Mouse (Mus musculus): ENCODE measurements around the gene Dicer1. TPM values are rescaled to one million over a fixed set of nuclear protein-coding genes. Genes with fewer than 3 reads are reported as not detected.

The Dicer1 gene
- polyA plus RNA-seq, 1 experiment, result 7.3 TPM

DNA sequence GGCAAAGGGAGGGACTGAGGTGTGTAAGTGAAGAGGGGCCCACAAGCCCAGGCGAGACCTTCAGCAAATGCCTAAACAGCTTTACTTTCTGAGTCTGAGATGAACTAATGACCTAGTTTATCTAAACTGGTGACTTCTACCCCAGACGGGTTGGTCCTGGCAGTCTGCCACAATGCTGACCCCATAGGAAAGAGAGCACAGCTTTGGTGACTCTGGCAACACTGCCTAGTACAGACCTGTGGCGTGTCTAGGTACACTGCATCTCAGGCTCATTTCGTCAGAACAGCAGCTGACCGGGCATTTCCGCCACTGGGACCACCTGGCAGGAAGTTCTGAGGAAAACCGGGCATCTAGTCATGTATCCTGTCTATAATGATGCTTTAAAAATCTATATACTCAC, 61.3 kb downstream of the Dicer1 start:
- TF ChIP-seq MYOD1 (IDR thresholded peaks at IDR 0.05; ENCODE audit: control insufficient read depth, insufficient read length, low read depth) (no peak), CTCF (IDR thresholded peaks at IDR 0.05; ENCODE audit: control insufficient read depth, insufficient read depth, insufficient read length) (no peak), MAX (IDR thresholded peaks at IDR 0.05) (no peak), MYOG (IDR thresholded peaks at IDR 0.05; ENCODE audit: control insufficient read depth, extremely low read depth, insufficient read length) (no peak), CEBPB (IDR thresholded peaks at IDR 0.05; ENCODE audit: low read depth) (no peak), FOSL1 (IDR thresholded peaks at IDR 0.05; ENCODE audit: insufficient read depth, low read length, poor library complexity, severe bottlenecking) (no peak), USF1 (IDR thresholded peaks at IDR 0.05; ENCODE audit: low read depth) (no peak)
- Histone ChIP-seq H3K36me3 (ENCODE audit: control insufficient read depth, insufficient read depth) (peaks cover 52% of the 10 kb centered on the region), H3K27me3 (ENCODE audit: control insufficient read depth, insufficient read depth, insufficient read length) (no peaks in the 10 kb centered on the region), H3K4me3 (ENCODE audit: insufficient read depth, poor library complexity, severe bottlenecking) (no peak overlapping the region), H3ac (ENCODE audit: control insufficient read depth, insufficient read length, low read depth) (no peak overlapping the region), H3K79me2 (ENCODE audit: control insufficient read depth, insufficient read depth) (no peaks in the 10 kb centered on the region), H3K79me3 (ENCODE audit: low read depth) (peaks cover under 1% of the 10 kb centered on the region)

DNA sequence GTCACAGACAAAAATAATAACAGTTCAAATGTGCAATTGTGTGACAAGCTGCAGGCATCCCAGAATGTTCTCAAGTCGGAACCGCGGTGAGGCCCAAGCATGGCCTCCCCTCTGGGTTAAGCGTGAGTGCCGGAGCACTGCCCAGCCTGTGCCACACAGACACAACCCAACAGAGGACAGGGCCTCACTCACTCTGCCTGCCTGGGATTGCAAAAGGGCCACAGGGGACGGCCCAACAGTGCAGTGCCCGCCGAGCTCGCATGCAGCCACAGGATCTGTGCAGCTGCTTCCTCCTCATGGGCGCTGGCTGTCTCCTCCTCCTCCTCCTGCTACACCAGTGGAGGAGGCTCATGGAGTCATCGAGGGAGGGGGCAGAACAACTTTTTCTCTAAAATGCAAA, 62.9 kb downstream of the Dicer1 start:
- Histone ChIP-seq H3ac (ENCODE audit: control insufficient read depth, insufficient read length, low read depth) (no peak overlapping the region), H3K27me3 (ENCODE audit: control insufficient read depth, insufficient read depth, insufficient read length) (no peaks in the 10 kb centered on the region), H3K79me2 (ENCODE audit: control insufficient read depth, insufficient read depth) (no peaks in the 10 kb centered on the region), H3K79me3 (ENCODE audit: low read depth) (no peaks in the 10 kb centered on the region), H3K36me3 (ENCODE audit: control insufficient read depth, insufficient read depth) (peaks cover 39% of the 10 kb centered on the region), H3K4me3 (ENCODE audit: insufficient read depth, poor library complexity, severe bottlenecking) (no peak overlapping the region)
- TF ChIP-seq USF1 (IDR thresholded peaks at IDR 0.05; ENCODE audit: low read depth), result no peak
- no peak for TF ChIP-seq FOSL1 (IDR thresholded peaks at IDR 0.05; ENCODE audit: insufficient read depth, low read length, poor library complexity, severe bottlenecking)
- TF ChIP-seq MAX (IDR thresholded peaks at IDR 0.05), result no peak
- no peak for TF ChIP-seq MYOD1 (IDR thresholded peaks at IDR 0.05; ENCODE audit: control insufficient read depth, insufficient read length, low read depth)
- no peak for TF ChIP-seq MYOG (IDR thresholded peaks at IDR 0.05; ENCODE audit: control insufficient read depth, extremely low read depth, insufficient read length)
- no peak for TF ChIP-seq CTCF (IDR thresholded peaks at IDR 0.05; ENCODE audit: control insufficient read depth, insufficient read depth, insufficient read length)
- no peak for TF ChIP-seq CEBPB (IDR thresholded peaks at IDR 0.05; ENCODE audit: low read depth)

DNA sequence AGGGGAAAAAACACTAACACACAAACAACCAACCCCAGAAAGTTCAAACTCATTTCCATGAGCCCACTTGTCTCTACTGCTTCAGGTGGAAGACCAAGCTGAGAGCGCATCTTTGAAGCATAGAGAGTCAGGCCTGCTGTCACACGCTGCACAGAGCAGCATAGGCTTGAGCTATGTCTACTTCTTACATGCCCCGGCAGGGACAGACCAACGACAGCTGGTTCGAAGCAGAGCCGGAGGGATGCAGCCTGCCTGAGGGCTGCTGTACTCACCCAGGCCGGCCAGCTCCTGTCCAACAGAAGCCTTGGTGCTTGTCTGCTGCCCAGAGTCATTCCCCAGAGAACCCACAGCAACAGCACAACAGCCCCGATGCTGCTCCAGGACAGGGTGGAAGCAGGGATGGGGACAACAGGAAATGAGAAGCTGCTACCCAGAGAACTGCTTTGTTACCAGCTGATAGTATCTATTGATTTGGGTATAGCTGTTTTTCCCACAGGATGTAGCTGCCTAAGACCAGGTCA, 67.3 kb downstream of the Dicer1 start:
- H3K27me3 ChIP-seq (ENCODE audit: control insufficient read depth, insufficient read depth, insufficient read length), result no peaks in the 10 kb centered on the region
- no peaks in the 10 kb centered on the region for H3K79me2 ChIP-seq (ENCODE audit: control insufficient read depth, insufficient read depth)
- H3ac ChIP-seq (ENCODE audit: control insufficient read depth, insufficient read length, low read depth), result no peak overlapping the region
- TF ChIP-seq CEBPB (IDR thresholded peaks at IDR 0.05; ENCODE audit: low read depth), result no peak
- TF ChIP-seq MYOG (IDR thresholded peaks at IDR 0.05; ENCODE audit: control insufficient read depth, extremely low read depth, insufficient read length), result no peak
- no peaks in the 10 kb centered on the region for H3K79me3 ChIP-seq (ENCODE audit: low read depth)
- no peak overlapping the region for H3K4me3 ChIP-seq (ENCODE audit: insufficient read depth, poor library complexity, severe bottlenecking)
- H3K36me3 ChIP-seq (ENCODE audit: control insufficient read depth, insufficient read depth), result peaks cover 4% of the 10 kb centered on the region

DNA sequence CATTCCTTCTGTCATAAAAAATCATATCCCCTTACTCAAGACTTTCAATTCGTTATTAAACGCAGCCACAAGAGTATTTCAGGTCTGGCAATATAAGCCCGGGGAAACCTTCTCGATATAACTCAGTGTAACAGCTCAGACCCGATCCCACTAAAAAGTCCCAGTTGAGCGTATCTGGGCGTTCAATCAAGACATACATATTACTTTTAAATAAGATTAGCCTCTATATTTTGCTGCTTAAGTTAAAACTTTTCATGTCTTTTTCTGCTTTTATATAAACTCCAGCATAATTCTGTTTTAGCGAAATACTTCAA, 72.0 kb downstream of the Dicer1 start:
- no peaks in the 10 kb centered on the region for H3K27me3 ChIP-seq (ENCODE audit: control insufficient read depth, insufficient read depth, insufficient read length)
- H3K4me3 ChIP-seq (ENCODE audit: insufficient read depth, poor library complexity, severe bottlenecking), result no peak overlapping the region
- H3ac ChIP-seq (ENCODE audit: control insufficient read depth, insufficient read length, low read depth), result no peak overlapping the region
- peaks cover 1% of the 10 kb centered on the region for H3K79me3 ChIP-seq (ENCODE audit: low read depth)
- TF ChIP-seq MAX (IDR thresholded peaks at IDR 0.05) (no peak), USF1 (IDR thresholded peaks at IDR 0.05; ENCODE audit: low read depth) (no peak), MYOG (IDR thresholded peaks at IDR 0.05; ENCODE audit: control insufficient read depth, extremely low read depth, insufficient read length) (no peak), FOSL1 (IDR thresholded peaks at IDR 0.05; ENCODE audit: insufficient read depth, low read length, poor library complexity, severe bottlenecking) (no peak), CEBPB (IDR thresholded peaks at IDR 0.05; ENCODE audit: low read depth) (no peak), MYOD1 (IDR thresholded peaks at IDR 0.05; ENCODE audit: control insufficient read depth, insufficient read length, low read depth) (no peak), CTCF (IDR thresholded peaks at IDR 0.05; ENCODE audit: control insufficient read depth, insufficient read depth, insufficient read length) (no peak)
- no peaks in the 10 kb centered on the region for H3K79me2 ChIP-seq (ENCODE audit: control insufficient read depth, insufficient read depth)
- no peaks in the 10 kb centered on the region for H3K36me3 ChIP-seq (ENCODE audit: control insufficient read depth, insufficient read depth)

DNA sequence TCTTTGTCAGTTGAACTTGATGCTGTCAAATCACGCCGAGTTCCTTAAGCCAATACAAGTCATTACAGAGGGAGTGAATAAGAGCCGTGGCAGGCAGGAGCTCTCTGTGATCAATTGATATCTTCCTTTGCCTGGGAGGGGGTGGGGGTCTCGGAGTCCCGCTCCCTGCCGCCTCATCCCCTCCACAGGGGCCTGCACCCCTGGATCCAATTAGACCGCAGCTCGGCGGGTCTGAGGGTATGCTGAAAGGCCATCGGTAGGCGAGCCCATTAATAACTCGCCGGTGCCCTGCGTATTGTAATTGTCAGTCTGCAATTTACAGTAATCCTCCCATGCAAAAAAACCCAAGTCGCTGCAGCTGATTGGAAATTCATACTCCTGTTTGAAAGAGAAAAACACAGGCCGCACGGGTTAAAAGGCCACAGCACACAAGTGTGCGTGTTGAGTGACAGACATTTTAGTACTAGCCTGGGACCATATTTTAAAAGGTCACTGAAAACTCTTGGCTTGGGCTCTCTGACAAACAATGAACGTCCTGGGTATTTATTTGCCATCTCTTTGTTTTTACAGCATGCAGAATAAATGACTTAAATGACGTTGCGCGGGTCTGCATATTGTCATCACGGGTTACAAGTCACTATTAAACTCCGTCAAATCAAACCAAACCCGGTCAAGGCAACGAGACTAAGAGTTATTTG, 72.5 kb downstream of the Dicer1 start:
- no peak overlapping the region for H3ac ChIP-seq (ENCODE audit: control insufficient read depth, insufficient read length, low read depth)
- H3K27me3 ChIP-seq (ENCODE audit: control insufficient read depth, insufficient read depth, insufficient read length), result peaks cover 2% of the 10 kb centered on the region
- H3K79me2 ChIP-seq (ENCODE audit: control insufficient read depth, insufficient read depth), result no peaks in the 10 kb centered on the region
- H3K79me3 ChIP-seq (ENCODE audit: low read depth), result peaks cover 1% of the 10 kb centered on the region
- H3K4me3 ChIP-seq (ENCODE audit: insufficient read depth, poor library complexity, severe bottlenecking), result no peak overlapping the region
- H3K36me3 ChIP-seq (ENCODE audit: control insufficient read depth, insufficient read depth), result no peaks in the 10 kb centered on the region
- TF ChIP-seq CTCF (IDR thresholded peaks at IDR 0.05; ENCODE audit: control insufficient read depth, insufficient read depth, insufficient read length), result no peak
- TF ChIP-seq USF1 (IDR thresholded peaks at IDR 0.05; ENCODE audit: low read depth), result no peak
- no peak for TF ChIP-seq FOSL1 (IDR thresholded peaks at IDR 0.05; ENCODE audit: insufficient read depth, low read length, poor library complexity, severe bottlenecking)
- no peak for TF ChIP-seq CEBPB (IDR thresholded peaks at IDR 0.05; ENCODE audit: low read depth)
- TF ChIP-seq MYOD1 (IDR thresholded peaks at IDR 0.05; ENCODE audit: control insufficient read depth, insufficient read length, low read depth), result no peak
- TF ChIP-seq MYOG (IDR thresholded peaks at IDR 0.05; ENCODE audit: control insufficient read depth, extremely low read depth, insufficient read length), result no peak
- no peak for TF ChIP-seq MAX (IDR thresholded peaks at IDR 0.05)

DNA sequence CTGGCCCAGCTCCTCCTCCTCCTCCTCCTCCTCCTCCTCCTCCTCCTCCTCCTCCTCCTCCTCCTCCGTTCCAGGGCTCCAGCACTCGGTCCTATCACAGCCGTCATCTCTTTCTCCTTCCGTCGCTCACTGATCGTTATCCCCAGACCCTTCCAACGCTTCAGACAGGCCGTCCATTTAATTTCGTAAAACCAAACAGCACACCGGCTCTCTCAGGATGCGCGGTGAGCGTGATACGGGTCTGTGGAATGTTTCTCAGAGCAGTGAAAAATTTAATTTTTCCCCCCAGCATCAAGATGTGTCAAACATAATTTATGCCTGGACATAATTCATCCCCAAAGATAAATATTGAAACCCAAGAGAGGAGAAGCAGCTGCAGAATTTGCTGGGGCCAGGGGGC, 73.3 kb downstream of the Dicer1 start:
- TF ChIP-seq USF1 (IDR thresholded peaks at IDR 0.05; ENCODE audit: low read depth) (no peak), MYOG (IDR thresholded peaks at IDR 0.05; ENCODE audit: control insufficient read depth, extremely low read depth, insufficient read length) (no peak), CEBPB (IDR thresholded peaks at IDR 0.05; ENCODE audit: low read depth) (no peak), FOSL1 (IDR thresholded peaks at IDR 0.05; ENCODE audit: insufficient read depth, low read length, poor library complexity, severe bottlenecking) (no peak), MYOD1 (IDR thresholded peaks at IDR 0.05; ENCODE audit: control insufficient read depth, insufficient read length, low read depth) (no peak), MAX (IDR thresholded peaks at IDR 0.05) (no peak), CTCF (IDR thresholded peaks at IDR 0.05; ENCODE audit: control insufficient read depth, insufficient read depth, insufficient read length) (no peak)
- Histone ChIP-seq H3ac (ENCODE audit: control insufficient read depth, insufficient read length, low read depth) (no peak overlapping the region), H3K27me3 (ENCODE audit: control insufficient read depth, insufficient read depth, insufficient read length) (peaks cover 10% of the 10 kb centered on the region), H3K79me3 (ENCODE audit: low read depth) (peaks cover 1% of the 10 kb centered on the region), H3K79me2 (ENCODE audit: control insufficient read depth, insufficient read depth) (no peaks in the 10 kb centered on the region), H3K36me3 (ENCODE audit: control insufficient read depth, insufficient read depth) (no peaks in the 10 kb centered on the region), H3K4me3 (ENCODE audit: insufficient read depth, poor library complexity, severe bottlenecking) (no peak overlapping the region)
